Mouse (Mus musculus) forebrain, embryonic 15.5 days (tissue): ENCODE results near the gene Tdrd7. TPM values are rescaled to one million over a fixed set of nuclear protein-coding genes. Genes with fewer than 3 reads are reported as not detected.

Experiments
- ATAC-seq: fragments of 200-750 bp; cut with Nextera tagmentation; replicated peaks from 2 replicates; pipeline ENCODE4 v1.8.0; 2017; ENCODE audit warnings: mild to moderate bottlenecking, moderate TSS enrichment, moderate library complexity
- H3K27ac ChIP-seq: fragments of 300-500 bp; sonication (generic); replicated peaks from 2 replicates; pipeline ENCODE4 v1.5.1; 2015; ENCODE audit warnings: mild to moderate bottlenecking, inconsistent platforms
- H3K27me3 ChIP-seq: fragments of 300-500 bp; sonication (generic); 2 replicates; pipeline ENCODE4 v1.6.1; 2015; ENCODE audit warnings: inconsistent platforms
- H3K36me3 ChIP-seq: fragments of 300-500 bp; sonication (generic); 2 replicates; pipeline ENCODE4 v1.6.1; 2015; ENCODE audit warnings: mild to moderate bottlenecking, inconsistent platforms
- H3K4me1 ChIP-seq: fragments of 300-500 bp; sonication (generic); 2 replicates; pipeline ENCODE4 v1.6.1; 2015; ENCODE audit warnings: inconsistent platforms
- H3K4me2 ChIP-seq: fragments of 300-500 bp; sonication (generic); replicated peaks from 2 replicates; pipeline ENCODE4 v1.6.1; 2015; ENCODE audit warnings: mild to moderate bottlenecking, inconsistent platforms
- H3K4me3 ChIP-seq: fragments of 300-500 bp; sonication (generic); 2 replicates; pipeline ENCODE4 v1.5.1; 2015; ENCODE audit warnings: mild to moderate bottlenecking, inconsistent platforms
- H3K9ac ChIP-seq: fragments of 300-500 bp; sonication (generic); replicated peaks from 2 replicates; pipeline ENCODE4 v1.6.1; 2015; ENCODE audit warnings: mild to moderate bottlenecking, inconsistent platforms
- H3K9me3 ChIP-seq: fragments of 300-500 bp; sonication (generic); 2 replicates; pipeline ENCODE4 v1.6.1; 2016; ENCODE audit warnings: inconsistent platforms
- WGBS: fragments of 180-500 bp; shearing (Covaris S2); methylation state at CpG from one replicate; pipeline ENCODE4 v1.1.7; 2015; ENCODE audit warnings: mixed read lengths; 5-methylcytosine and 5-hydroxymethylcytosine counted together
- polyA plus RNA-seq: library from polyadenylated mRNA; unstranded; fragments of >200 nt; fragmentation: Nextera tagmentation; extraction: Ambion mirVana; gene quantifications from 2 replicates; pipeline ENCODE4 v1.2.1, GENCODE M21; 2015

Gene Tdrd7
- polyA plus RNA-seq, 1 experiment from 2014 or later, result 17.3 TPM

DNA sequence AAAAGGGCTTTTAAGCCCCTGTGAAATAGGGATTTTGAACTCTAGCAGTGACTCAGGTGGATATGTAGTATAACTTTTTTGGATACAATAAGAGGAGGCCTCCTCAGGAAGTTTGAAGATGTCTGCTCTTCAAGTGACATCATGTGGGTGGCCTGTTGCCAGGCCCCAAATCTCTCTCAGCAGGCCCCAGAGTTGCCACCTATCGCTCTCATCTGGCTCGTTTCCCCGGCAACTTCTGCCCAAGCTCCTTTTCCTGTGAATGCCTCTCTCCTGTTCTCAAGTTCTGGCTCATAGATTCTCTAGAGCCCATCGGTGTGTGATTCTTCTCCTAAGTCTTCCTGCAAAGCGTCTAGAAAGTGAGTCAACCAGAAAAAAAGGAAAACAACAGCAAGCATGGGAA lies 91.0 kb downstream of the Tdrd7 start:
- H3K9me3 ChIP-seq, result 0 out of 2 replicates have a peak, but pooled peaks cover 3% of the 10 kb centered on the region
- no peak overlapping the region for H3K27ac ChIP-seq
- no peaks in the 10 kb centered on the region for H3K27me3 ChIP-seq
- ATAC-seq, result no peak
- 87% methylated on average over 5 of the region's 5 CpGs for WGBS
- H3K4me1 ChIP-seq, result no peaks in the 10 kb centered on the region
- H3K36me3 ChIP-seq, result no peaks in the 10 kb centered on the region
- H3K4me2 ChIP-seq, result no peak overlapping the region
- H3K9ac ChIP-seq, result no peak overlapping the region
- no peak overlapping the region for H3K4me3 ChIP-seq

DNA sequence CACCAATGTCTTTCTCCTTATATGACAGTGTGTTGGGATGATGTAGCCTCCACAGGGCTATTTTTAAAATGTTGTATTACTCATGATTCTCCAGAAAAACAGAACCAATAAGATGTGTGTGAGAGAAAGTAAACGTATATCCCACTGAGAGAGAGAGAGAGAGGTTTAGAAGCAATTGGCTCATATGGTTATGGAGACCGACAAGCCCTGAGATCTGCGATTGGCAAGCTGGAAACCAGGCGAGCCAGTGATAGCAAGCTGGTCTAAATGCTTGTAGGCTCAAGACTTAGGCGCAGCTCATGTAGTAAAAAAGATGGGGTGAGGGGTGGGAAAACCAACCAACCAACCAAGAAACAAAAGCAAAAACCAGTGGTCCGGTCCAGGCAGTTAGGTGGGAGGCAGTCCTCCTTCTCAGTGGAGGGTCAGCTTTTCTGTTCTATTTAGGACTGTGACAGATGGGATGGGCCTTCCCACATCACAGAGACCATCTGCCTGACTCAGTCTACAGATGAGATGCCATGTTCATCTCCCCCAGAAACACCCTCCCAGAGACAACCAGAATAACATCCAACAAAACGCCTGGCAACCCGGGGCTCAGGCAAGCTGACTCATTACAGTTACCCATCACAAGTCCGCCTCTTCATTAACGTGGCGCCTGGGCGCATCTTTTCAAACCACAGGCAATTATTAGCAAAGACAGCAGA lies 96.3 kb downstream of the Tdrd7 start:
- no peaks in the 10 kb centered on the region for H3K4me1 ChIP-seq
- no peak overlapping the region for H3K4me3 ChIP-seq
- H3K4me2 ChIP-seq, result no peak overlapping the region
- H3K27me3 ChIP-seq, result no peaks in the 10 kb centered on the region
- WGBS, result 77% methylated on average over 12 of the region's 12 CpGs
- no peaks in the 10 kb centered on the region for H3K9me3 ChIP-seq
- H3K9ac ChIP-seq, result no peak overlapping the region
- H3K36me3 ChIP-seq, result no peaks in the 10 kb centered on the region
- no peak for ATAC-seq
- no peak overlapping the region; the same call in 1 of the 2 replicates for H3K27ac ChIP-seq

DNA sequence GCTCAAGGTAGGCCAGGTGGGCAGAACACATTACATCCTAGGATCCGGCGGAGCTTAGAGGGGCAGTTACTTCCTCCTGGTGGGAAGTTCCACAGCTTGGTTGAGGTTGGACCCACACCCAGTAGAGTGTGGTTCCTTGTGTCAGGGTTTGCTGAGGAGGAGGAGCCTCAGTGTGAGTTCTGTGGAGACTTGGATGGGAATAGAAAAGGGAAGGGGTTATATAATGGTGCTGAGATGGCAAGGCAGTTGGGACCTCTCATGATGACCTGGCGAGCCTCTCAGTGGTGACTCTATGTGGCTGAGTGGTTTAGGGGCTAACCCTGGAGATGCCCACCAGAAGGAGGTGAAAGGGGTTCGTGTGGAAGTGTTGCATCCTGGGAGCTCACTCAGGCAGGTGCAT lies 98.7 kb downstream of the Tdrd7 start:
- no peak overlapping the region for H3K4me2 ChIP-seq
- no peaks in the 10 kb centered on the region for H3K4me1 ChIP-seq
- H3K9me3 ChIP-seq, result no peaks in the 10 kb centered on the region
- no peak overlapping the region for H3K27ac ChIP-seq
- no peak overlapping the region for H3K9ac ChIP-seq
- 82% methylated on average over 4 of the region's 4 CpGs for WGBS
- H3K36me3 ChIP-seq, result no peaks in the 10 kb centered on the region
- ATAC-seq, result no peak
- H3K4me3 ChIP-seq, result no peak overlapping the region
- no peaks in the 10 kb centered on the region for H3K27me3 ChIP-seq

DNA sequence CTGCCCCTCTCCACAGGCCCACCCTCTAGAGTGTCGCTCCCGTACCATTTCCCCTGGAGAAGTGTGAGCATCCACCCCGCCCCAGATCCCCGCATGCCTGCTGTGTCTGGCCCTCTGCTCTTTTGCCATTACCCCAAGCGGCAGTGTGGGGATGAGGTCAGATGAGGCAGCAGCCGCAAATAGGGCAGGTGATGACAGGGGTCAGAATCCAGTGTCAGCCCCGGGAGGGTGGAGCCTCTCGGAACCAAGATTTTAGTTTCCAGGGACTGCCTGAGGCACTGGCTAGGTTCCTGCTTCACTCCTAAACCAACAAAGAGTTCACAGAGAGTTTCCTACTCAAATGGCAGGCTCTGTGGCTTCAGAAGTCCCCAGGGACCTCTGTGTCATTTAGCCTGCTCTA lies 99.1 kb downstream of the Tdrd7 start:
- Histone ChIP-seq H3K4me3 (no peak overlapping the region), H3K27ac (no peak overlapping the region), H3K36me3 (no peaks in the 10 kb centered on the region), H3K4me1 (no peaks in the 10 kb centered on the region), H3K9me3 (no peaks in the 10 kb centered on the region), H3K27me3 (no peaks in the 10 kb centered on the region), H3K4me2 (no peak overlapping the region), H3K9ac (no peak overlapping the region)
- ATAC-seq, result no peak
- 60% methylated on average over 8 of the region's 8 CpGs for WGBS

DNA sequence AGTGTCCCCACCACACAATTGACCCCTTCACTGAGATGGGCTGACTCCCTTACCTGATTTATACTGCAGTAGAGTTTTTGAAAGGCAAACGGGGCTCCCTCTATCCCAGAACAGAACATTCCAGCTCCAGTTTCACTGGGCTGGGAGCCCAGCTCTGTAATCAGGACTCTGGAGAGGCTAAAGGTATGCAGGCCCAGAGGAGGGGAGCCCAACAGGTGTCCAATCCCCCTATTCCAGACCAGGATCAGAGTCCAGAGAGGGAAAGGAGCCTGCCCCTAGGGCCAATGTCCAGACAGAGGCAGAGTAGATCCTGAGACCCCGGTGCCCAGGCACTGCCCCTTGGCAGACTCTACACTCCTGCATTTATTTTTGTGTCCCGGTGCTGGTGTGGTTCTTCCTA lies 99.8 kb downstream of the Tdrd7 start:
- no peaks in the 10 kb centered on the region for H3K4me1 ChIP-seq
- no peak overlapping the region for H3K4me2 ChIP-seq
- no peak overlapping the region for H3K9ac ChIP-seq
- H3K36me3 ChIP-seq, result no peaks in the 10 kb centered on the region
- H3K27me3 ChIP-seq, result no peaks in the 10 kb centered on the region
- H3K27ac ChIP-seq, result no peak overlapping the region
- ATAC-seq, result no peak
- H3K9me3 ChIP-seq, result no peaks in the 10 kb centered on the region
- H3K4me3 ChIP-seq, result no peak overlapping the region
- 81% methylated on average over 3 of the region's 3 CpGs for WGBS

DNA sequence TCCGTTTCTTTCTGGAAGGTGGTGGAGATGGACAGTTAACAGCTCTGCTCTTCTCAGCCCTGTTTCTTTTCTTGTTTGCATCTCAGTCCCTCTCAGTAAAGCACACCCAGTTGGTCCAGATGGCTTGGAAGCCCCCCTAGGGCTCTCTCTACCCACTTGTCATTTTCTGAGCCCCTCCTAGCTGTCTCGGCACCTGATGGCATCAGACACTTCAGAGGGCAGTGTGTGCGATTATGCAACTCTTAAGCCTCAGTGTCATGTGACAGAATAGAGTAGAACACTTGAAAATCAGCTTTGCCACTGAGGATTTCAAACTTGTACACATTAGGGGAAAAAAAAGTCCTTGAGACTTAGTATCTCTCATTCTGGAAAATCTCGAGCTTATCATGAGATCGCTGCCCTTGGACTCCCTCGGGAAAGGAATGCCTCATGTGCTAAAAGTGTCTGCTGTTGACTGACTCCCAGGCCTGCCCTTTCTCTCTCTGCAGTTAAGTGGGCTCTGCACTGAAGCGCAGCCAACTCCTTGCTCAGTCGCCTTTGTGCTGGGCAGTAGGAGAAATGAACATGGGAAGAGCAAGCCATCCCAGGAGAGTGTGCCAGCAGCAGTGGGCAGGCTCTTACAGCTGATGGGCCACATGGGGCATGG lies 100.7 kb downstream of the Tdrd7 start:
- Histone ChIP-seq H3K9ac (no peak overlapping the region), H3K36me3 (no peaks in the 10 kb centered on the region), H3K4me2 (no peak overlapping the region), H3K4me3 (no peak overlapping the region), H3K27ac (no peak overlapping the region), H3K27me3 (no peaks in the 10 kb centered on the region), H3K9me3 (no peaks in the 10 kb centered on the region), H3K4me1 (no peaks in the 10 kb centered on the region)
- no peak for ATAC-seq
- 66% methylated on average over 8 of the region's 8 CpGs for WGBS

DNA sequence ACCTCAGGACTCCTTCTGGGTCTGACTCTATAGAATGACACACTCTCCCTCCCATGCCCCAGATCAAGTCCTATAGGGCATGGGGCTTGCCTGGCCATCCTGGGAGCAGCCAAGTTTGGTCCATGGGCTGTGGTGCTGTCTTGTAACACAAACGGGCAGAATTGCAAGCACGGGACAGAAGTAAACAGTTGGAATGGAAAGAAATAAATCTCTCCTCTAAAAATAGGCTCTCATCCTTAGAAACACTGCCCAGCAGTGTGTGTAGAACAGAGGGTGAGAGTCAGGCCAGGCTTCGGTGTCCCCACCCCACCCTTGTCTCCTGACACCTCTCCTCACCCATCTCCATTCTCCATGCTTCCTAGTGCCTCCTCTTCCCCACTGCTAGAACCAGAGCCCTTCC lies 102.9 kb downstream of the Tdrd7 start:
- no peaks in the 10 kb centered on the region for H3K4me1 ChIP-seq
- 90% methylated on average over 3 of the region's 3 CpGs for WGBS
- no peak overlapping the region for H3K4me3 ChIP-seq
- H3K4me2 ChIP-seq, result no peak overlapping the region
- ATAC-seq, result no peak
- H3K9ac ChIP-seq, result no peak overlapping the region
- H3K27ac ChIP-seq, result no peak overlapping the region
- no peaks in the 10 kb centered on the region for H3K9me3 ChIP-seq
- no peaks in the 10 kb centered on the region for H3K27me3 ChIP-seq
- H3K36me3 ChIP-seq, result no peaks in the 10 kb centered on the region

DNA sequence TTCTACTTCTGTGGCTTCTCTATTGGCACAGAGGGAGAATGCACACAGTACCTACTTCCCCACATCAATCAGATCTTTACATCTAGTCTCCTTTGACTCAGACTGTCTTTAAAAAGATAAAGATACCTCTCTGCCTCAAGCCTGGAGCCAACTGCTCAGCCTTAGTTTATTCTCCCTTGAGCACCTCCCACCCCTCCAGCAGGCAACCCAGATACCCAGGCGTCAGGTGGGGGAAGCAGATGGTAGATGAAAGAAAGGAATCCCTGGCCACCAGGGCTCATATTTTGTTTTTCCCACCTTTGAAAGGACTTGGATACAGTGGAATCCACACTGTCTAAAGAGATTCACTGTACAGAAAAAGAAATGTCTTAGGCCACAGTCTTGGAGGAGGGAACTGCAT lies 103.4 kb downstream of the Tdrd7 start:
- Histone ChIP-seq H3K4me1 (no peaks in the 10 kb centered on the region), H3K9me3 (no peaks in the 10 kb centered on the region), H3K9ac (no peak overlapping the region), H3K4me3 (no peak overlapping the region), H3K4me2 (no peak overlapping the region), H3K27me3 (no peaks in the 10 kb centered on the region), H3K27ac (no peak overlapping the region), H3K36me3 (no peaks in the 10 kb centered on the region)
- WGBS, result 35% methylated on average over 1 of the region's 1 CpGs
- no peak for ATAC-seq

DNA sequence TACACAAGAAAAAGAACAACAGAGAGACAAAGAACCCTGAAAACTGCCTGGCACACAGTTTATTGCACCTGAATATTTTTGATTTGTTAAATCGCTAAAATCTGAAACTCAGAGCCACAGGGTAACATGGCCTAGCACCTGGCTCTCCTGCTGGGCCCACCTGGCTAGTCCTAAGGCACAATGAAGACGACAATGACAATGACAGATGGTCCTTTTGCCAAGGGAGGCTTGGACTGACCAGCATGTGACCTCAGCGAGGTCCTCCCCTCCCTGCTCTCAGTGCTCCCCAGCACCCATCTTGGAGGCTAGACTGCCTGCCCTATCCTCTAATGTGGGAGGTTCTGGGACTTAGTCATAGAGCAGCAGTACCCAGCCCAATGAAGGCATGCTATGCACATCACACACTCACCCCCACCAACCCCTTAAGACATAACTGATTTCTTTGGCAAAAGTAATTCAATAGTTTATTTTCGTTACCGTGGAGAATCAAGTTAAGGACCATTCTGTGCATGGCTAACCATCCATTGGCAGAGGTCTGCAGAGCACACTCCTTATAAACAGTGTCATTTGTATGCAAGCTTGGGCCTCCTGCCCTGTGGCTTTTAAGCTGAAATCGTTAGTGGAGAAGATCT lies 104.8 kb downstream of the Tdrd7 start:
- Histone ChIP-seq H3K9ac (no peak overlapping the region), H3K4me1 (no peaks in the 10 kb centered on the region), H3K27ac (no peak overlapping the region), H3K27me3 (no peaks in the 10 kb centered on the region), H3K36me3 (no peaks in the 10 kb centered on the region), H3K4me2 (no peak overlapping the region), H3K9me3 (no peaks in the 10 kb centered on the region), H3K4me3 (no peak overlapping the region)
- 61% methylated on average over 6 of the region's 6 CpGs for WGBS
- no peak for ATAC-seq

DNA sequence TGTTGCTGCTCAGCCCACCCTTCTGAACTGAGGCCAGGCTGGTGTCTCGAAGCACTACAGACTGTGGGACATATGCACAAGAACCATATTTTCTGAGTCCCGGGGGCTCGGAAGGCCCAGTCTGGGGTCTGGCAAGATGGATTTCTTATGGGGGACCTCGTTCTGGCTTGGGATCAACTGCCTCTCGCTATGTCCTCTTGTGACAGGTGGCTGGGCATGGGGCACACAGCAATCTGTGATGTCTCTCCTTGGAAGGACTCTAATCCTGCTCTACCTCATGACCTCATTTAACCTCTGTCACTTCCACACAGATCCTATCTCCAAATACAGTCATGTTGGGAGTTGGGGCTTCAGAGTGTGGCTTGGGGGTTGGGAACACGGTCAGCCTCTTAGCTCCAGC lies 107.5 kb downstream of the Tdrd7 start:
- no peak overlapping the region for H3K9ac ChIP-seq
- ATAC-seq, result no peak
- 87% methylated on average over 6 of the region's 6 CpGs for WGBS
- H3K27ac ChIP-seq, result no peak overlapping the region
- no peaks in the 10 kb centered on the region for H3K9me3 ChIP-seq
- no peaks in the 10 kb centered on the region for H3K4me1 ChIP-seq
- H3K4me2 ChIP-seq, result no peak overlapping the region
- H3K27me3 ChIP-seq, result no peaks in the 10 kb centered on the region
- H3K4me3 ChIP-seq, result no peak overlapping the region
- H3K36me3 ChIP-seq, result no peaks in the 10 kb centered on the region

DNA sequence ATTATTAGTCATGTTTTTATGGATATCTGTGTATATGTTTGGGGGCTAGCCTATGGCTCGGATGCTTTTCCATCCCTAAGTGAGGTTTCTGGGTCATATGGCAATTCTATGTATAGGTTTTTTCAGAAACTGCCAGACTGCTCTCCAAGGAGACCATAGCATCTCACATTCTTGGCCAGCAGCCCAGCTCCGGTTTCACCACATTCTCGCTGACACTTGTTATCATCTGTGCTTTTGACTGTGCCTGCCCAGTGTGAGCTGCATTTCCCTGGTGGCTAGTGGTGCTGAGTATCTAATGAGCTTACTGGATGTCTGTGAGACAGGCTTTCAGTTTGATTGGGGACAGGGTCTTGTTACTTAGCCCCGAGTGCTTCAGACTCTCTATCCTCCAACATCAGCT lies 108.6 kb downstream of the Tdrd7 start:
- no peaks in the 10 kb centered on the region for H3K4me1 ChIP-seq
- no peak overlapping the region for H3K27ac ChIP-seq
- no peaks in the 10 kb centered on the region for H3K27me3 ChIP-seq
- WGBS, result 36% methylated on average over 4 of the region's 4 CpGs
- no peaks in the 10 kb centered on the region for H3K9me3 ChIP-seq
- H3K9ac ChIP-seq, result no peak overlapping the region
- no peak for ATAC-seq
- no peaks in the 10 kb centered on the region for H3K36me3 ChIP-seq
- H3K4me2 ChIP-seq, result no peak overlapping the region
- no peak overlapping the region for H3K4me3 ChIP-seq

DNA sequence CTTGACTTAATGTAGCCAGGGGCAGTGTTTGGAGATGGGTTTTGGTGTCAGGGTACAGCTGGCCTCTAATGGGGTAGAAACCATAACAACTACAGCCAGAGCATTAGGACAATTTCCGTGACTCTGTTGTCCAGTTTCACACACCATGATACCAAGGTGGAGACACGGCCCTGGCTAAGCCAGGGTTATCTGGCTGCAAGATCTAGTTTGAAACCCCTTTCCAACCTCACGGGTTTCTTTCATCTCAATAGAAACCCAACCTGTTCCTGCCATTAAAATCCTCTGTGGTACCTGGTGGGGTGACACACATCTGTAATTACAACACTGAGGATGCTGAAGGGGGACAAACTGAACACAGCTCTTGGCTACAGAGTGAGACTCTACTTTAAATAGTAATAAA lies 110.5 kb downstream of the Tdrd7 start:
- WGBS, result 86% methylated on average over 3 of the region's 3 CpGs
- no peak for ATAC-seq
- no peak overlapping the region for H3K4me2 ChIP-seq
- H3K9me3 ChIP-seq, result no peaks in the 10 kb centered on the region
- no peaks in the 10 kb centered on the region for H3K27me3 ChIP-seq
- H3K4me1 ChIP-seq, result no peaks in the 10 kb centered on the region
- H3K36me3 ChIP-seq, result no peaks in the 10 kb centered on the region
- no peak overlapping the region for H3K9ac ChIP-seq
- H3K27ac ChIP-seq, result no peak overlapping the region
- no peak overlapping the region for H3K4me3 ChIP-seq
